Mouse (Mus musculus) megakaryocyte, adult 5-6 weeks (primary cell): ENCODE data around the gene Usp25. TPM values are rescaled to one million over a fixed set of nuclear protein-coding genes. Genes with fewer than 3 reads are reported as not detected.
A peak's percentile ranks its signal among the peaks of the same experiment; 100 is the strongest.

Source experiments
- ATAC-seq: 2 replicates; pipeline ENCODE4 v1.8.0; 2016; ENCODE audit warnings: mild to moderate bottlenecking, inconsistent platforms; ENCODE audit not compliant: poor library complexity, severe bottlenecking
- total RNA-seq, 2 experiments: library from RNA; stranded (forward) in 1 of 2; stranded (reverse) in 1 of 2; fragments of 153-499, 151-499 nt in 1 of 2; fragments of 221-1000, 200-1000 nt in 1 of 2; gene quantifications; 2 replicates each; pipeline versions ENCODE4 v1.2.3 to v1.2.4; 2015 to 2017

The Usp25 gene
- total RNA-seq (2015) (147 and 155 TPM in 2 replicates), total RNA-seq (2017) (160 and 174 TPM in 2 replicates)

- peak; percentile 82 for ATAC-seq
Measured at GRCm38 (mm10) chr16:77013427-77014320, at the start of gene Usp25. Gene Usp25 (plus strand): TSS chr16:77013706.

GRCm38 (mm10) chr16:76967593-76968275 is 45.8 kb upstream of the Usp25 start:
- ATAC-seq: no peak

GRCm38 (mm10) chr16:76971211-76971610 is 42.3 kb upstream of the Usp25 start:
- ATAC-seq: no peak

GRCm38 (mm10) chr16:76976787-76977430 is 36.6 kb upstream of the Usp25 start:
- ATAC-seq: peak; percentile 73

GRCm38 (mm10) chr16:76983696-76984095 is 29.8 kb upstream of the Usp25 start:
- no peak for ATAC-seq

- ATAC-seq: no peak
Measured at GRCm38 (mm10) chr16:76987711-76988110, 25.8 kb upstream of the Usp25 start.

- no peak for ATAC-seq
Measured at GRCm38 (mm10) chr16:77003900-77004299, 9.6 kb upstream of the Usp25 start.

- ATAC-seq: 0 out of 2 replicates have a peak, but pooled peaks have one; percentile 2
Measured at GRCm38 (mm10) chr16:77009173-77009572, 4.3 kb upstream of the Usp25 start.

GRCm38 (mm10) chr16:77014321-77015211 is 1.1 kb downstream of the Usp25 start:
- no peak for ATAC-seq

- ATAC-seq: peak; percentile 47
Measured at GRCm38 (mm10) chr16:77015380-77016346, 2.2 kb downstream of the Usp25 start.

- ATAC-seq: no peak
Measured at GRCm38 (mm10) chr16:77017931-77018330, 4.4 kb downstream of the Usp25 start.

- peak; percentile 13; the same call in 1 of the 2 replicates for ATAC-seq
Measured at GRCm38 (mm10) chr16:77020190-77020589, 6.7 kb downstream of the Usp25 start.

- ATAC-seq: no peak
Measured at GRCm38 (mm10) chr16:77023627-77024379, 10.3 kb downstream of the Usp25 start.

GRCm38 (mm10) chr16:77026099-77026498 is 12.6 kb downstream of the Usp25 start:
- ATAC-seq: no peak

GRCm38 (mm10) chr16:77026933-77027332 is 13.4 kb downstream of the Usp25 start:
- peak; percentile 32 for ATAC-seq

- ATAC-seq: no peak
Measured at GRCm38 (mm10) chr16:77027976-77028686, 14.6 kb downstream of the Usp25 start.

- no peak for ATAC-seq
Measured at GRCm38 (mm10) chr16:77028687-77029417, 15.3 kb downstream of the Usp25 start.
